Mouse (Mus musculus) C2C12 (cell line): ENCODE results near the gene Tmeff1.

Source experiments
- CEBPB ChIP-seq: IDR thresholded peaks from one replicate; pipeline ENCODE4 v1.6.1; 2011; ENCODE audit warnings: low read depth, mild to moderate bottlenecking, control low read depth, moderate library complexity
- CTCF ChIP-seq: IDR thresholded peaks from one replicate; pipeline ENCODE4 v1.5.1; 2011; ENCODE audit not compliant: control insufficient read depth, insufficient read depth, insufficient read length
- MAX ChIP-seq: IDR thresholded peaks from one replicate; pipeline ENCODE4 v1.6.1; 2011; ENCODE audit warnings: mild to moderate bottlenecking, control low read depth
- USF1 ChIP-seq: IDR thresholded peaks from one replicate; pipeline ENCODE4 v1.6.1; 2011; ENCODE audit warnings: low read depth, mild to moderate bottlenecking, control low read depth, moderate library complexity

- TF ChIP-seq USF1 (no peak), CTCF (no peak), CEBPB (no peak), MAX (no peak)
Observed at GRCm38 (mm10) chr4:48654118-48654517, 69.1 kb downstream of the Tmeff1 start.
